Mouse (Mus musculus) testis, adult 2 months (tissue): ENCODE measurements around the gene Hoxa6. TPM values are rescaled to one million over a fixed set of nuclear protein-coding genes. Genes with fewer than 3 reads are reported as not detected.

Experiments
- H3K27ac ChIP-seq: fragments of 200-500 bp; 2 replicates; pipeline ENCODE4 v1.5.1; 2012; ENCODE audit warnings: low read depth, low read length; ENCODE audit not compliant: control insufficient read depth, insufficient read depth
- H3K27me3 ChIP-seq: fragments of 200-500 bp; 2 replicates; pipeline ENCODE4 v1.6.1; 2012; ENCODE audit warnings: mild to moderate bottlenecking, low read length, moderate library complexity; ENCODE audit not compliant: control insufficient read depth, insufficient read depth
- H3K36me3 ChIP-seq: fragments of 200-500 bp; 2 replicates; pipeline ENCODE4 v1.6.1; 2012; ENCODE audit warnings: mild to moderate bottlenecking, low read length; ENCODE audit not compliant: control insufficient read depth, insufficient read depth
- H3K4me1 ChIP-seq: fragments of 200-500 bp; 2 replicates; pipeline ENCODE4 v1.6.1; 2012; ENCODE audit warnings: low read length; ENCODE audit not compliant: control insufficient read depth, insufficient read depth
- H3K4me3 ChIP-seq: fragments of 200-500 bp; 2 replicates; pipeline ENCODE4 v1.5.1; 2012; ENCODE audit warnings: low read depth, mild to moderate bottlenecking, low read length, moderate library complexity, mixed read lengths; ENCODE audit not compliant: control insufficient read depth
- CTCF ChIP-seq: fragments of 200-500 bp; IDR thresholded peaks from 2 replicates; pipeline ENCODE4 v1.5.1; 2012; ENCODE audit warnings: low read depth, mild to moderate bottlenecking, inconsistent platforms, low read length, moderate library complexity; ENCODE audit not compliant: control insufficient read depth, insufficient read depth, insufficient replicate concordance
- POLR2A ChIP-seq: fragments of 200-500 bp; IDR thresholded peaks from 2 replicates; pipeline ENCODE4 v1.6.1; 2012; ENCODE audit warnings: low read depth, mild to moderate bottlenecking, inconsistent platforms, low read length, moderate library complexity; ENCODE audit not compliant: control insufficient read depth
- polyA plus RNA-seq: library from polyadenylated mRNA; depleted of rRNA; stranded (reverse); fragments of >200 nt; gene quantifications from 2 replicates; pipeline ENCODE4 v1.2.3, GENCODE M21; 2012

The Hoxa6 gene
- polyA plus RNA-seq, 1 experiment = 0.21 TPM

- Histone ChIP-seq H3K27me3 (peaks cover 18% of the 10 kb centered on the region), H3K36me3 (no peaks in the 10 kb centered on the region), H3K4me3 (no peak overlapping the region), H3K27ac (no peak overlapping the region), H3K4me1 (peaks cover 23% of the 10 kb centered on the region)
- TF ChIP-seq POLR2A = no peak
- no peak for TF ChIP-seq CTCF
Observed at GRCm38 (mm10) chr6:52166431-52167077, 42.0 kb downstream of the Hoxa6 start.

- H3K4me1 ChIP-seq = peaks cover 24% of the 10 kb centered on the region
- no peaks in the 10 kb centered on the region for H3K36me3 ChIP-seq
- peaks cover 20% of the 10 kb centered on the region for H3K27me3 ChIP-seq
- no peak overlapping the region for H3K27ac ChIP-seq
- TF ChIP-seq POLR2A (no peak), CTCF (no peak)
- no peak overlapping the region for H3K4me3 ChIP-seq
Observed at GRCm38 (mm10) chr6:52165441-52166370, 42.8 kb downstream of the Hoxa6 start.

- no peak for TF ChIP-seq CTCF
- no peak for TF ChIP-seq POLR2A
- peak within 1 kb of the TSS; percentile 1; the same call in 1 of the 2 replicates for H3K4me3 ChIP-seq
- no peaks in the 10 kb centered on the region for H3K36me3 ChIP-seq
- H3K4me1 ChIP-seq = peaks cover 22% of the 10 kb centered on the region
- H3K27ac ChIP-seq = no peak within 1 kb of the TSS
- H3K27me3 ChIP-seq = peaks cover 21% of the 10 kb centered on the region
Observed at GRCm38 (mm10) chr6:52164626-52165440, 43.7 kb downstream of the Hoxa6 start, which contains the start of gene Hoxa2. Gene Hoxa2 (minus strand): TSS chr6:52164831.

GRCm38 (mm10) chr6:52164051-52164625 lies 44.4 kb downstream of the Hoxa6 start:
- TF ChIP-seq POLR2A = no peak
- TF ChIP-seq CTCF = no peak
- H3K4me1 ChIP-seq = peaks cover 25% of the 10 kb centered on the region
- peak overlapping the region; percentile 1; the same call in 1 of the 2 replicates for H3K4me3 ChIP-seq
- peaks cover 21% of the 10 kb centered on the region for H3K27me3 ChIP-seq
- no peaks in the 10 kb centered on the region for H3K36me3 ChIP-seq
- H3K27ac ChIP-seq = no peak overlapping the region

GRCm38 (mm10) chr6:52163366-52164031 lies 45.0 kb downstream of the Hoxa6 start:
- Histone ChIP-seq H3K4me3 (no peak overlapping the region; the same call in 1 of the 2 replicates), H3K27ac (no peak overlapping the region), H3K4me1 (peaks cover 26% of the 10 kb centered on the region), H3K36me3 (no peaks in the 10 kb centered on the region), H3K27me3 (peaks cover 19% of the 10 kb centered on the region)
- TF ChIP-seq POLR2A (no peak), CTCF (no peak)

- no peak overlapping the region; the same call in 1 of the 2 replicates for H3K4me3 ChIP-seq
- H3K4me1 ChIP-seq = peaks cover 32% of the 10 kb centered on the region
- no peaks in the 10 kb centered on the region for H3K36me3 ChIP-seq
- H3K27ac ChIP-seq = no peak overlapping the region
- no peak for TF ChIP-seq CTCF
- no peak for TF ChIP-seq POLR2A
- peaks cover 17% of the 10 kb centered on the region for H3K27me3 ChIP-seq
Observed at GRCm38 (mm10) chr6:52162611-52163365, 45.7 kb downstream of the Hoxa6 start.
